Mouse (Mus musculus): ENCODE measurements around the gene Gm17364. TPM values are rescaled to one million over a fixed set of nuclear protein-coding genes. Genes with fewer than 3 reads are reported as not detected.

Gm17364 gene
- polyA plus RNA-seq, 1 experiment from 2014 or later = not detected

- no peak overlapping the region for H3K4me2 ChIP-seq (replicated peaks)
- 91% methylated on average over 7 of the region's 7 CpGs for WGBS
- no peaks in the 10 kb centered on the region for H3K9me3 ChIP-seq
- H3K4me1 ChIP-seq = no peaks in the 10 kb centered on the region
- ATAC-seq (ENCODE audit: low FRiP score, low read depth) = no peak
- no peaks in the 10 kb centered on the region for H3K36me3 ChIP-seq
- no peak overlapping the region for H3K9ac ChIP-seq (replicated peaks)
- H3K4me3 ChIP-seq = no peak overlapping the region
- no peak overlapping the region for H3K27ac ChIP-seq (replicated peaks)
- H3K27me3 ChIP-seq = no peaks in the 10 kb centered on the region
These were observed 40.5 kb downstream of the Gm17364 start for GRCm38 (mm10) chr13:41233241-41233640.

DNA sequence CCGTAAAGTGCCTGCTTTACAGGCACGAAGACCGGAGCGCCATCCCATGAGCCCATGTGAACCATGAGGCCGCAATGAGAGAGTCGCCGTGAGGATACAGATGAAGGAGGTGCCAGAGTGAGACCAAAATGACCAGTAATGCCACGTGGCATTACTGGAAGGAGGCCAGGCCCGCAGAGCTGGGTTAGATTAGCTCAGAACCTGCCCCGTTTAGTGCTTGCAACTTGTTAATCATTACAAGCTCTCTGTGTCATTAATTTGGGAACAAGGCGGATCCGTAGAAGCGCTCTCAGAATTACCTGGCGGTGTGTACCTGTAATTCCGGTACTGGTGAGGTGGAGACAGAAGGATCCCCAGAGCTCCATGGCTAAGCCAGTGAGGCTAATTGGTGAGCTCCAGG is 41.6 kb downstream of the Gm17364 start:
- Histone ChIP-seq H3K9me3 (no peaks in the 10 kb centered on the region), H3K27ac (replicated peaks) (no peak overlapping the region), H3K9ac (replicated peaks) (no peak overlapping the region), H3K36me3 (no peaks in the 10 kb centered on the region), H3K4me2 (replicated peaks) (no peak overlapping the region), H3K4me1 (no peaks in the 10 kb centered on the region), H3K4me3 (no peak overlapping the region), H3K27me3 (no peaks in the 10 kb centered on the region)
- WGBS = 95% methylated on average over 15 of the region's 15 CpGs
- no peak for ATAC-seq (ENCODE audit: low FRiP score, low read depth)

- Histone ChIP-seq H3K4me2 (replicated peaks) (no peak overlapping the region), H3K27ac (replicated peaks) (no peak overlapping the region), H3K27me3 (no peaks in the 10 kb centered on the region), H3K4me1 (no peaks in the 10 kb centered on the region), H3K36me3 (no peaks in the 10 kb centered on the region), H3K9ac (replicated peaks) (no peak overlapping the region), H3K4me3 (no peak overlapping the region), H3K9me3 (no peaks in the 10 kb centered on the region)
- 91% methylated on average over 12 of the region's 12 CpGs for WGBS
- no peak for ATAC-seq (ENCODE audit: low FRiP score, low read depth)
These were observed 42.3 kb downstream of the Gm17364 start for GRCm38 (mm10) chr13:41231389-41231983.

GRCm38 (mm10) chr13:41230256-41230655 is 43.5 kb downstream of the Gm17364 start:
- Histone ChIP-seq H3K36me3 (no peaks in the 10 kb centered on the region), H3K9me3 (no peaks in the 10 kb centered on the region), H3K27ac (replicated peaks) (no peak overlapping the region), H3K9ac (replicated peaks) (no peak overlapping the region), H3K4me3 (no peak overlapping the region), H3K4me2 (replicated peaks) (no peak overlapping the region), H3K4me1 (no peaks in the 10 kb centered on the region), H3K27me3 (no peaks in the 10 kb centered on the region)
- WGBS = 87% methylated on average over 5 of the region's 5 CpGs
- no peak for ATAC-seq (ENCODE audit: low FRiP score, low read depth)

DNA sequence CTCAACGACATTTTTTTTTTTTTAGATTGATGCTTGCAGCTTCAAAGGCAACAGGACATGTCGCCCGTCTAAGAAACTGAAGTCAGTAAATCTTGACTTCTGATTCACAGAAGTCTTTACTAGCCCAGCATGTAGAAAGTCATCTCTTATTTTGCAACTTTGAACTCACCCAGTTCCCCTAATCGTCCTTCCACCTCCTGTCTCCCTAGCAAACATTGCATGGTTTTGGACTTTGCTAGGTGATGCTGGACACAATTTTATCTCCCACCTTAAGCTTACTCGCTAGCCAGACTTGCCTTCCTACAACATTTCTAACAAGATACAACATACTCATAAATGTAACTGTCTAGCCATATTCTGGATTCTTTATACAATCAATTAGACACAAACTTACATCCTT is 45.7 kb downstream of the Gm17364 start:
- Histone ChIP-seq H3K4me1 (no peaks in the 10 kb centered on the region), H3K4me3 (no peak overlapping the region), H3K9ac (replicated peaks) (no peak overlapping the region), H3K4me2 (replicated peaks) (no peak overlapping the region), H3K36me3 (no peaks in the 10 kb centered on the region), H3K27me3 (no peaks in the 10 kb centered on the region), H3K27ac (replicated peaks) (no peak overlapping the region), H3K9me3 (0 out of 2 replicates have a peak, but pooled peaks cover under 1% of the 10 kb centered on the region)
- no peak for ATAC-seq (ENCODE audit: low FRiP score, low read depth)
- 90% methylated on average over 5 of the region's 5 CpGs for WGBS

GRCm38 (mm10) chr13:41226513-41226912 is 47.3 kb downstream of the Gm17364 start:
- 85% methylated on average over 5 of the region's 5 CpGs for WGBS
- peaks cover 12% of the 10 kb centered on the region; the same call in 1 of the 2 replicates for H3K9me3 ChIP-seq
- H3K9ac ChIP-seq (replicated peaks) = no peak overlapping the region
- H3K4me3 ChIP-seq = no peak overlapping the region
- H3K27ac ChIP-seq (replicated peaks) = no peak overlapping the region
- H3K27me3 ChIP-seq = no peaks in the 10 kb centered on the region
- H3K36me3 ChIP-seq = no peaks in the 10 kb centered on the region
- ATAC-seq (ENCODE audit: low FRiP score, low read depth) = no peak
- no peak overlapping the region for H3K4me2 ChIP-seq (replicated peaks)
- no peaks in the 10 kb centered on the region for H3K4me1 ChIP-seq

Other genes with a start within 250 kb of the Gm17364 start
- 0.46 and 0.72 TPM in 2 replicates for gene Mak, start 194.3 kb downstream of the Gm17364 start, polyA plus RNA-seq (2016; fragmentation: Nextera tagmentation; extraction: Ambion mirVana)
- gene Gcm2, start 162.9 kb downstream of the Gm17364 start, polyA plus RNA-seq (2016; fragmentation: Nextera tagmentation; extraction: Ambion mirVana) = not detected in 2 replicates
- gene Sycp2l, start 159.7 kb downstream of the Gm17364 start, polyA plus RNA-seq (2016; fragmentation: Nextera tagmentation; extraction: Ambion mirVana) = not detected in 2 replicates
- gene Elovl2, start 53.6 kb downstream of the Gm17364 start, polyA plus RNA-seq (2016; fragmentation: Nextera tagmentation; extraction: Ambion mirVana) = 43.4 and 44.4 TPM in 2 replicates
- 16.5 and 17.5 TPM in 2 replicates for gene Smim13, start 24.1 kb downstream of the Gm17364 start, polyA plus RNA-seq (2016; fragmentation: Nextera tagmentation; extraction: Ambion mirVana)
- 16.4 and 17.0 TPM in 2 replicates for gene Nedd9, start 213.4 kb upstream of the Gm17364 start, polyA plus RNA-seq (2016; fragmentation: Nextera tagmentation; extraction: Ambion mirVana)

Data from midbrain, embryonic 12.5 days (tissue).